Mouse (Mus musculus): ENCODE data around the gene Zfp871.

Gene Zfp871

GRCm38 (mm10) chr17:32788094-32788559 is at the start of gene Zfp871:
Gene Zfp871 (minus strand): TSS chr17:32788287.
- DNase-seq (ENCODE audit: low spot score) = peak; percentile 70

- DNase-seq (ENCODE audit: low spot score) = no peak
Measured at GRCm38 (mm10) chr17:32830418-32830782, 42.3 kb upstream of the Zfp871 start.

GRCm38 (mm10) chr17:32829540-32830417 is 41.7 kb upstream of the Zfp871 start, which contains the start of gene Zfp799:
Gene Zfp799 (minus strand): TSS chr17:32830261.
- DNase-seq (ENCODE audit: low spot score) = peak; percentile 66

- DNase-seq (ENCODE audit: low spot score) = no peak
Measured at GRCm38 (mm10) chr17:32816074-32816784, 28.1 kb upstream of the Zfp871 start.

GRCm38 (mm10) chr17:32814136-32814535 is 26.0 kb upstream of the Zfp871 start:
- no peak for DNase-seq (ENCODE audit: low spot score)

- no peak for DNase-seq (ENCODE audit: low spot score)
Measured at GRCm38 (mm10) chr17:32810648-32811047, 22.6 kb upstream of the Zfp871 start.

GRCm38 (mm10) chr17:32809544-32810374 is 21.7 kb upstream of the Zfp871 start, which contains the start of gene Zfp811:
Gene Zfp811 (minus strand): TSS chr17:32809931.
- DNase-seq (ENCODE audit: low spot score) = peak; percentile 15

GRCm38 (mm10) chr17:32808921-32809320 is 20.8 kb upstream of the Zfp871 start:
- DNase-seq (ENCODE audit: low spot score) = no peak

GRCm38 (mm10) chr17:32789244-32789643 is 1.2 kb upstream of the Zfp871 start:
- DNase-seq (ENCODE audit: low spot score) = no peak

GRCm38 (mm10) chr17:32788576-32788975 is 489 bp upstream of the Zfp871 start:
- DNase-seq (ENCODE audit: low spot score) = no peak

GRCm38 (mm10) chr17:32787436-32788093 is 522 bp downstream of the Zfp871 start:
- no peak for DNase-seq (ENCODE audit: low spot score)

- no peak for DNase-seq (ENCODE audit: low spot score)
Measured at GRCm38 (mm10) chr17:32786944-32787343, 1.1 kb downstream of the Zfp871 start.

GRCm38 (mm10) chr17:32785656-32786055 is 2.4 kb downstream of the Zfp871 start:
- DNase-seq (ENCODE audit: low spot score) = no peak

- no peak for DNase-seq (ENCODE audit: low spot score)
Measured at GRCm38 (mm10) chr17:32777564-32777963, 10.5 kb downstream of the Zfp871 start.

GRCm38 (mm10) chr17:32771213-32771612 is 16.9 kb downstream of the Zfp871 start:
- DNase-seq (ENCODE audit: low spot score) = no peak

- no peak for DNase-seq (ENCODE audit: low spot score)
Measured at GRCm38 (mm10) chr17:32766422-32766821, 21.7 kb downstream of the Zfp871 start.

GRCm38 (mm10) chr17:32757331-32757730 is 30.8 kb downstream of the Zfp871 start:
- DNase-seq (ENCODE audit: low spot score) = no peak

GRCm38 (mm10) chr17:32753634-32754033 is 34.5 kb downstream of the Zfp871 start:
- DNase-seq (ENCODE audit: low spot score) = peak; percentile 27

GRCm38 (mm10) chr17:32752813-32753360 is 35.2 kb downstream of the Zfp871 start:
- no peak for DNase-seq (ENCODE audit: low spot score)

GRCm38 (mm10) chr17:32750611-32751010 is 37.5 kb downstream of the Zfp871 start:
- DNase-seq (ENCODE audit: low spot score) = no peak

- no peak for DNase-seq (ENCODE audit: low spot score)
Measured at GRCm38 (mm10) chr17:32741057-32741456, 47.0 kb downstream of the Zfp871 start.

Data from ovary, postnatal 14 days (tissue).